Mouse (Mus musculus) right cerebral cortex, postnatal 4 days (tissue): ENCODE results near the gene Evi5.

Experiments used
- DNase-seq: peaks from one replicate; pipeline ENCODE4 v3.0.0-alpha.2; 2022

The Evi5 gene

GRCm38 (mm10) chr5:107869701-107870100 is 5.2 kb downstream of the Evi5 start:
- no peak for DNase-seq

- DNase-seq = peak; percentile 79
Measured at GRCm38 (mm10) chr5:107868905-107869424, 5.9 kb downstream of the Evi5 start.

GRCm38 (mm10) chr5:107867970-107868904 is 6.7 kb downstream of the Evi5 start:
- DNase-seq = peak; percentile 42

GRCm38 (mm10) chr5:107866127-107867126 is 8.5 kb downstream of the Evi5 start:
- no peak for DNase-seq

- no peak for DNase-seq
Measured at GRCm38 (mm10) chr5:107863971-107864370, 10.9 kb downstream of the Evi5 start.

- DNase-seq = no peak
Measured at GRCm38 (mm10) chr5:107858963-107859362, 15.9 kb downstream of the Evi5 start.

GRCm38 (mm10) chr5:107855546-107855945 is 19.4 kb downstream of the Evi5 start:
- DNase-seq = no peak

- no peak for DNase-seq
Measured at GRCm38 (mm10) chr5:107854556-107854955, 20.4 kb downstream of the Evi5 start.

GRCm38 (mm10) chr5:107853807-107854206 is 21.1 kb downstream of the Evi5 start:
- DNase-seq = no peak

- no peak for DNase-seq
Measured at GRCm38 (mm10) chr5:107848964-107849363, 25.9 kb downstream of the Evi5 start.

GRCm38 (mm10) chr5:107847817-107848216 is 27.1 kb downstream of the Evi5 start:
- DNase-seq = no peak

- DNase-seq = peak; percentile 14
Measured at GRCm38 (mm10) chr5:107847349-107847748, 27.6 kb downstream of the Evi5 start.

- DNase-seq = no peak
Measured at GRCm38 (mm10) chr5:107840549-107841238, 34.2 kb downstream of the Evi5 start.

- no peak for DNase-seq
Measured at GRCm38 (mm10) chr5:107838891-107839644, 35.8 kb downstream of the Evi5 start.

GRCm38 (mm10) chr5:107834287-107834686 is 40.6 kb downstream of the Evi5 start:
- DNase-seq = no peak

GRCm38 (mm10) chr5:107831351-107831750 is 43.6 kb downstream of the Evi5 start:
- no peak for DNase-seq

GRCm38 (mm10) chr5:107829998-107830560 is 44.8 kb downstream of the Evi5 start, which contains the start of gene Ube2d2b:
TSS of gene Ube2d2b (plus strand) at chr5:107830099.
- DNase-seq = no peak

GRCm38 (mm10) chr5:107822521-107822920 is 52.4 kb downstream of the Evi5 start:
- no peak for DNase-seq

- DNase-seq = no peak
Measured at GRCm38 (mm10) chr5:107814651-107815050, 60.3 kb downstream of the Evi5 start.

GRCm38 (mm10) chr5:107807496-107807895 is 67.4 kb downstream of the Evi5 start:
- DNase-seq = no peak

GRCm38 (mm10) chr5:107802621-107803020 is 72.3 kb downstream of the Evi5 start:
- no peak for DNase-seq
